Mouse (Mus musculus): ENCODE data around the gene Btn1a1.

Btn1a1 gene

GRCm38 (mm10) chr13:23437908-23438307 lies 27.8 kb downstream of the Btn1a1 start:
- DNase-seq (ENCODE audit: low spot score in 2 of 2), result peak in 1 of 2 experiments; percentile 95

- peak in 1 of 2 experiments; percentile 64 for DNase-seq (ENCODE audit: low spot score in 2 of 2)
Measured at GRCm38 (mm10) chr13:23436861-23437822, 28.6 kb downstream of the Btn1a1 start.

GRCm38 (mm10) chr13:23436231-23436661 lies 29.5 kb downstream of the Btn1a1 start:
- DNase-seq (ENCODE audit: low spot score in 2 of 2), result peak in 1 of 2 experiments; percentile 65

GRCm38 (mm10) chr13:23435676-23436075 lies 30.0 kb downstream of the Btn1a1 start:
- DNase-seq (ENCODE audit: low spot score in 2 of 2), result no peak

- DNase-seq (ENCODE audit: low spot score in 2 of 2), result no peak
Measured at GRCm38 (mm10) chr13:23435241-23435640, 30.5 kb downstream of the Btn1a1 start.

- DNase-seq (ENCODE audit: low spot score in 2 of 2), result no peak
Measured at GRCm38 (mm10) chr13:23434426-23434825, 31.3 kb downstream of the Btn1a1 start.

GRCm38 (mm10) chr13:23433801-23434200 lies 31.9 kb downstream of the Btn1a1 start:
- DNase-seq (ENCODE audit: low spot score in 2 of 2), result no peak

- no peak for DNase-seq (ENCODE audit: low spot score in 2 of 2)
Measured at GRCm38 (mm10) chr13:23433206-23433605, 32.5 kb downstream of the Btn1a1 start.

GRCm38 (mm10) chr13:23432562-23433201 lies 33.0 kb downstream of the Btn1a1 start:
- DNase-seq (ENCODE audit: low spot score in 2 of 2), result peak in 1 of 2 experiments; percentile 99

GRCm38 (mm10) chr13:23431351-23431771 lies 34.3 kb downstream of the Btn1a1 start:
- DNase-seq (ENCODE audit: low spot score in 2 of 2), result peak in 1 of 2 experiments; percentile 91

GRCm38 (mm10) chr13:23430734-23431133 lies 35.0 kb downstream of the Btn1a1 start:
- DNase-seq (ENCODE audit: low spot score in 2 of 2), result peak in 1 of 2 experiments; percentile 83

GRCm38 (mm10) chr13:23429771-23430380 lies 35.8 kb downstream of the Btn1a1 start:
- DNase-seq (ENCODE audit: low spot score in 2 of 2), result no peak

GRCm38 (mm10) chr13:23428166-23428993 lies 37.3 kb downstream of the Btn1a1 start:
- DNase-seq (ENCODE audit: low spot score in 2 of 2), result no peak

GRCm38 (mm10) chr13:23427401-23427910 lies 38.2 kb downstream of the Btn1a1 start:
- no peak for DNase-seq (ENCODE audit: low spot score in 2 of 2)

GRCm38 (mm10) chr13:23426922-23427321 lies 38.8 kb downstream of the Btn1a1 start:
- DNase-seq (ENCODE audit: low spot score in 2 of 2), result peak in 1 of 2 experiments; percentile 60

GRCm38 (mm10) chr13:23426335-23426734 lies 39.4 kb downstream of the Btn1a1 start:
- peak in 1 of 2 experiments; percentile 61 for DNase-seq (ENCODE audit: low spot score in 2 of 2)

GRCm38 (mm10) chr13:23425505-23425904 lies 40.2 kb downstream of the Btn1a1 start:
- DNase-seq (ENCODE audit: low spot score in 2 of 2), result peak in 1 of 2 experiments; percentile 84

GRCm38 (mm10) chr13:23424494-23425325 lies 41.0 kb downstream of the Btn1a1 start:
- DNase-seq (ENCODE audit: low spot score in 2 of 2), result peak; percentile 70 to 90

GRCm38 (mm10) chr13:23424052-23424380 lies 41.7 kb downstream of the Btn1a1 start:
- no peak for DNase-seq (ENCODE audit: low spot score in 2 of 2)
